Mouse (Mus musculus): ENCODE results near the gene Nrg3. TPM values are rescaled to one million over a fixed set of nuclear protein-coding genes. Genes with fewer than 3 reads are reported as not detected.

The Nrg3 gene
- polyA plus RNA-seq, 1 experiment from 2014 or later, result 0.33 TPM

GRCm38 (mm10) chr14:38576796-38577195 is 896.1 kb downstream of the Nrg3 start:
- H3K4me1 ChIP-seq (replicated peaks; ENCODE audit: control insufficient read depth, insufficient read depth), result no peaks in the 10 kb centered on the region
- no peak overlapping the region for H3K27ac ChIP-seq (replicated peaks)
- no peaks in the 10 kb centered on the region for H3K9me3 ChIP-seq (ENCODE audit: control insufficient read depth, low read length)
- H3K4me2 ChIP-seq (replicated peaks; ENCODE audit: low read depth), result no peak overlapping the region
- 88% methylated on average over 3 of the region's 3 CpGs for WGBS
- H3K27me3 ChIP-seq (ENCODE audit: control insufficient read depth, insufficient read depth, low read length), result no peaks in the 10 kb centered on the region
- TF ChIP-seq EP300 (optimal IDR thresholded peaks at IDR 0.05) (no peak), CTCF (IDR thresholded peaks at IDR 0.05; ENCODE audit: low read depth) (no peak)
- H3K4me3 ChIP-seq (ENCODE audit: low read depth, low read length), result no peak overlapping the region
- ATAC-seq (ENCODE audit: low FRiP score, low TSS enrichment), result no peak
- H3K9ac ChIP-seq (ENCODE audit: low read length), result no peak overlapping the region
- no peak for DNase-seq (ENCODE audit: low spot score)
- H3K36me3 ChIP-seq (ENCODE audit: control insufficient read depth, insufficient read depth, low read length), result no peaks in the 10 kb centered on the region

GRCm38 (mm10) chr14:38568184-38568583 is 904.7 kb downstream of the Nrg3 start:
- DNase-seq (ENCODE audit: low spot score), result no peak
- H3K36me3 ChIP-seq (ENCODE audit: control insufficient read depth, insufficient read depth, low read length), result no peaks in the 10 kb centered on the region
- no peaks in the 10 kb centered on the region for H3K4me1 ChIP-seq (replicated peaks; ENCODE audit: control insufficient read depth, insufficient read depth)
- TF ChIP-seq CTCF (IDR thresholded peaks at IDR 0.05; ENCODE audit: low read depth), result no peak
- TF ChIP-seq EP300 (optimal IDR thresholded peaks at IDR 0.05), result no peak
- WGBS, result 72% methylated on average over 1 of the region's 1 CpGs
- H3K27me3 ChIP-seq (ENCODE audit: control insufficient read depth, insufficient read depth, low read length), result no peaks in the 10 kb centered on the region
- H3K9me3 ChIP-seq (ENCODE audit: control insufficient read depth, low read length), result no peaks in the 10 kb centered on the region
- H3K4me2 ChIP-seq (replicated peaks; ENCODE audit: low read depth), result no peak overlapping the region
- no peak overlapping the region for H3K4me3 ChIP-seq (ENCODE audit: low read depth, low read length)
- no peak overlapping the region for H3K9ac ChIP-seq (ENCODE audit: low read length)
- ATAC-seq (ENCODE audit: low FRiP score, low TSS enrichment), result no peak
- no peak overlapping the region for H3K27ac ChIP-seq (replicated peaks)

- DNase-seq (ENCODE audit: low spot score) (no peak), ATAC-seq (ENCODE audit: low FRiP score, low TSS enrichment) (no peak)
- no peaks in the 10 kb centered on the region for H3K36me3 ChIP-seq (ENCODE audit: control insufficient read depth, insufficient read depth, low read length)
- H3K9ac ChIP-seq (ENCODE audit: low read length), result no peak overlapping the region
- no peaks in the 10 kb centered on the region for H3K4me1 ChIP-seq (replicated peaks; ENCODE audit: control insufficient read depth, insufficient read depth)
- WGBS, result 91% methylated on average over 3 of the region's 3 CpGs
- no peak for TF ChIP-seq CTCF (IDR thresholded peaks at IDR 0.05; ENCODE audit: low read depth)
- no peak for TF ChIP-seq EP300 (optimal IDR thresholded peaks at IDR 0.05)
- H3K4me3 ChIP-seq (ENCODE audit: low read depth, low read length), result no peak overlapping the region
- H3K27me3 ChIP-seq (ENCODE audit: control insufficient read depth, insufficient read depth, low read length), result no peaks in the 10 kb centered on the region
- no peak overlapping the region for H3K27ac ChIP-seq (replicated peaks)
- no peak overlapping the region for H3K4me2 ChIP-seq (replicated peaks; ENCODE audit: low read depth)
- H3K9me3 ChIP-seq (ENCODE audit: control insufficient read depth, low read length), result no peaks in the 10 kb centered on the region
Observed at GRCm38 (mm10) chr14:38566182-38566581, 906.7 kb downstream of the Nrg3 start.

- H3K9me3 ChIP-seq (ENCODE audit: control insufficient read depth, low read length), result no peaks in the 10 kb centered on the region
- H3K27ac ChIP-seq (replicated peaks), result no peak overlapping the region
- WGBS, result 62% methylated on average over 1 of the region's 1 CpGs
- ATAC-seq (ENCODE audit: low FRiP score, low TSS enrichment) (no peak), DNase-seq (ENCODE audit: low spot score) (no peak)
- no peaks in the 10 kb centered on the region for H3K36me3 ChIP-seq (ENCODE audit: control insufficient read depth, insufficient read depth, low read length)
- no peak overlapping the region for H3K4me3 ChIP-seq (ENCODE audit: low read depth, low read length)
- no peaks in the 10 kb centered on the region for H3K4me1 ChIP-seq (replicated peaks; ENCODE audit: control insufficient read depth, insufficient read depth)
- no peak overlapping the region for H3K9ac ChIP-seq (ENCODE audit: low read length)
- H3K4me2 ChIP-seq (replicated peaks; ENCODE audit: low read depth), result no peak overlapping the region
- no peak for TF ChIP-seq EP300 (optimal IDR thresholded peaks at IDR 0.05)
- no peaks in the 10 kb centered on the region for H3K27me3 ChIP-seq (ENCODE audit: control insufficient read depth, insufficient read depth, low read length)
Observed at GRCm38 (mm10) chr14:38554636-38555035, 918.3 kb downstream of the Nrg3 start.

- H3K9ac ChIP-seq (ENCODE audit: low read length), result no peak overlapping the region
- no peaks in the 10 kb centered on the region for H3K4me1 ChIP-seq (replicated peaks; ENCODE audit: control insufficient read depth, insufficient read depth)
- H3K27ac ChIP-seq (replicated peaks), result no peak overlapping the region
- DNase-seq (ENCODE audit: low spot score) (no peak), ATAC-seq (ENCODE audit: low FRiP score, low TSS enrichment) (no peak)
- no peak overlapping the region for H3K4me3 ChIP-seq (ENCODE audit: low read depth, low read length)
- no peak for TF ChIP-seq CTCF (IDR thresholded peaks at IDR 0.05; ENCODE audit: low read depth)
- TF ChIP-seq EP300 (optimal IDR thresholded peaks at IDR 0.05), result no peak
- H3K9me3 ChIP-seq (ENCODE audit: control insufficient read depth, low read length), result no peaks in the 10 kb centered on the region
- no peak overlapping the region for H3K4me2 ChIP-seq (replicated peaks; ENCODE audit: low read depth)
- WGBS, result 67% methylated on average over 2 of the region's 2 CpGs
- no peaks in the 10 kb centered on the region for H3K36me3 ChIP-seq (ENCODE audit: control insufficient read depth, insufficient read depth, low read length)
- no peaks in the 10 kb centered on the region for H3K27me3 ChIP-seq (ENCODE audit: control insufficient read depth, insufficient read depth, low read length)
Observed at GRCm38 (mm10) chr14:38547257-38547656, 925.6 kb downstream of the Nrg3 start.

- no peaks in the 10 kb centered on the region for H3K9me3 ChIP-seq (ENCODE audit: control insufficient read depth, low read length)
- WGBS, result 88% methylated on average over 1 of the region's 1 CpGs
- H3K4me1 ChIP-seq (replicated peaks; ENCODE audit: control insufficient read depth, insufficient read depth), result no peaks in the 10 kb centered on the region
- ATAC-seq (ENCODE audit: low FRiP score, low TSS enrichment), result no peak
- H3K4me2 ChIP-seq (replicated peaks; ENCODE audit: low read depth), result no peak overlapping the region
- H3K9ac ChIP-seq (ENCODE audit: low read length), result no peak overlapping the region
- TF ChIP-seq CTCF (IDR thresholded peaks at IDR 0.05; ENCODE audit: low read depth) (no peak), EP300 (optimal IDR thresholded peaks at IDR 0.05) (no peak)
- H3K27me3 ChIP-seq (ENCODE audit: control insufficient read depth, insufficient read depth, low read length), result no peaks in the 10 kb centered on the region
- DNase-seq (ENCODE audit: low spot score), result no peak
- no peak overlapping the region for H3K4me3 ChIP-seq (ENCODE audit: low read depth, low read length)
- H3K27ac ChIP-seq (replicated peaks), result no peak overlapping the region
- no peaks in the 10 kb centered on the region for H3K36me3 ChIP-seq (ENCODE audit: control insufficient read depth, insufficient read depth, low read length)
Observed at GRCm38 (mm10) chr14:38535181-38535580, 937.7 kb downstream of the Nrg3 start.
